Mouse (Mus musculus) stomach, postnatal 0 days (tissue): Measurements from ENCODE around the gene Coro2b.

Experiments
- CTCF ChIP-seq: IDR thresholded peaks from 2 replicates; pipeline ENCODE4 v1.5.1; 2016; ENCODE audit warnings: antibody characterized with exemption, low read depth, mild to moderate bottlenecking, moderate library complexity
- EP300 ChIP-seq: optimal IDR thresholded peaks from 2 replicates; pipeline ENCODE3; 2016; ENCODE audit warnings: antibody characterized with exemption

DNA sequence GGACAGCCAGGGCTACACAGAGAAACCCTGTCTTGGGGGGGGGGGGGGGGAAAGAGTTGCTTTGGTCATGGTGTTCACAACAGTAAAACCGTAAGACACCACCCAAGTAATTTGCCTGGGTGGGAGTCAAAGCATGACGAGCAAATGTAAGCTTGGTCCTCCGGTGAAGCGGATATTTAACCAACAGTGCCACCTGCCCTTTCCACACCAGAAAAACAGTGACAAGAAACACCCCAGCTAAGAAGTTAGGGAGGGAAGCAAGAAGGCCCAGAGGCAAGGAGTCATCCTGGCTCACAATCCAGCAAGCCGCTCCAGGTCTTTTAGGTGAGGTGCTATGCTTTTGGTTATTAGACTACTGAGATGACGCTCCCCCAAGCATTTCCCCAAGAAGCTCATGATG lies 19.9 kb upstream of the Coro2b start:
- no peak for TF ChIP-seq CTCF
- no peak for TF ChIP-seq EP300
